Mouse (Mus musculus) ovary, postnatal 10 days (tissue): ENCODE data around the gene Cep95.
"Not testable (repeated sequence)": the region's sequence is repeated elsewhere in the genome, so short reads cannot be mapped to it uniquely, and the experiment has no call there.

Source experiments
- DNase-seq: peaks from one replicate; pipeline ENCODE4 v3.0.0; 2022; ENCODE audit warnings: low spot score

The Cep95 gene

DNA sequence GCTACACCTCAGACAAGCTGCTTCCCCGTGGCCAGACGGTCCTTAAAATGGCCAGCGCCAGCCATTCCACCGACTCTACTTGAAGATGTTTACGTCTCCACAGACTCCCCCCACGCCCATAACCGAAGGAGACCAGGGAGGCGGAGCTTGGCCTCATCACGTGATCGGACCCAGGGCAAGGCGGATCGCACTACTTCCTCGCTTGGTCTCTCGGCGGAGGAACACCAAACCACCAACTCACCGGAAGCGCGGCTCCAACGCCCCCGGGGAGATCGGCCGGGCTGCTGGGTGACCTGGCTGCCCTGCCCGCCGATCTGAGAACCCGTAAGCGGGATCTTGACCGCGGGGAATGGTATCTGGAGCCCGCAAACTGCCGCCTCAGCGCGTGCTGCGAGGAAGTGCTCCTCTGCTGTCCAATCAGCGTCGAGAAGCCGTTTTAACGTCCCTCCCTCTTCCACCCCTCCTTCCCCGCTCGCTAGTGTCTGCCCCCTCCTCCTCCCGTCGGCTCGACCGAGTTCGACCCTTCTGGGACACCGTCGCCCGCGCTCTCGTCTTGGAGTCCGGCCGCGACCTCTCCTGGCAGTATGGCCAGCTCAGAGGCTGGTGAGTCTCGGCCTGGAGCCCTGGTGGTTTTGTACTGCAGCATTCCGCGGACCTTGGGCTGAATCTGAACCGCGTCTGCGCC is at the start of gene Cep95, which contains the start of gene Ddx5:
TSS of gene Cep95 (plus strand) at position 478 of the 685 bp plus-strand sequence.
TSS of gene Ddx5 (minus strand) at position 411 of the 685 bp plus-strand sequence.
- DNase-seq, result peak; percentile 96

DNA sequence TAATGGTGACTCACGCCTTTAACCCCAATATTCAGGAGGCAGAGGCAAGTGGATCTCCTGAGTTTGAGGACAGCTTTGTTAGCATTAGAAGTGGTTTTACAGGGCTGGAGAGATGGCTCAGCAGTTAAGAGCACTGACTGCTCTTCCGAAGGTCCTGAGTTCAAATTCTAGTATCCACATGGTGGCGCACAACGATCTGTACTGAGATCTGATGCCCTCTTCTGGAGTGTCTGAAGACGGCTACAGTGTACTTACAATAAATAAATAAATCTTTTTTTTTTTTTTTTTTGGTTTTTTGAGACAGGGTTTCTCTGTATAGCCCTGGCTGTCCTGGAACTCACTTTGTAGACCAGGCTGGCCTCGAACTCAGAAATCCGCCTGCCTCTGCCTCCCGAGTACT is 48.3 kb upstream of the Cep95 start:
- DNase-seq, result not testable (repeated sequence)

DNA sequence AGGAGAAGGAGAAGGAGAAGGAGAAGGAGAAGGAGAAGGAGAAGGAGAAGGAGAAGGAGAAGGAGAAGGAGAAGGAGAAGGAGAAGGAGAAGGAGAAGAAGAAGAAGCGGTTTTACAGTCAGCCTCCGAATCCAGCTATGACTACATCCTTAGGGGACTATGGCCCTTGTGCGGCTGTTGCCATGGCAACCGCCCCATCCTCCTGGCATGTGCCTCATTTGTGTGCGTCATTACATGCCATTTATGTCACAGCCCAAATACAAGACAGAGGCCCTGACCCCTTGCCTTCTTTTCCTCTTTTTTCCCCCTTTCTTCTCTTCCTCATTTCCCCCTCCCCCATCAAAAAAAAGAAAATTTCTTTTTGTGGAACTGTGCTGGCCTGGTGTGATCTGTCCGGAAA is 47.8 kb upstream of the Cep95 start:
- DNase-seq, result no peak

DNA sequence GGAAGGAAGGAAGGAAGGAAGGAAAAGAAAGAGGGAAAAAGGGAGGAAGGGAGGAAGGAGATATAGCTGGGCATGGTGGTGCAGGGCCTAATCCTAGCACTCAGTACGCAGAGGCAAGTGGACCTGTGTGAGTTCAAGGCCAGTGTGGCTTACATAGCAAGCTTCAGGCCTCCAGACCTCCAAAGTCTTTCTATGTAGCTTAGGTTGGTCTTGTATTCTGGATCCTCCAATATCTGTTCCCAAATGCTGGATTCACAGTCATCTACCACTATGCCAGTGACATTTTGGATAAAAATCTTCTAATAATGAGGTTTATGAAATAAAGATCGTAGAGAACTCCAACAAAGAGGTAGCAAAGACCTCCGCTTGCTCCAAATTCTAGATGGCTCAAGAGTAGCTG is 47.2 kb upstream of the Cep95 start:
- DNase-seq, result no peak

DNA sequence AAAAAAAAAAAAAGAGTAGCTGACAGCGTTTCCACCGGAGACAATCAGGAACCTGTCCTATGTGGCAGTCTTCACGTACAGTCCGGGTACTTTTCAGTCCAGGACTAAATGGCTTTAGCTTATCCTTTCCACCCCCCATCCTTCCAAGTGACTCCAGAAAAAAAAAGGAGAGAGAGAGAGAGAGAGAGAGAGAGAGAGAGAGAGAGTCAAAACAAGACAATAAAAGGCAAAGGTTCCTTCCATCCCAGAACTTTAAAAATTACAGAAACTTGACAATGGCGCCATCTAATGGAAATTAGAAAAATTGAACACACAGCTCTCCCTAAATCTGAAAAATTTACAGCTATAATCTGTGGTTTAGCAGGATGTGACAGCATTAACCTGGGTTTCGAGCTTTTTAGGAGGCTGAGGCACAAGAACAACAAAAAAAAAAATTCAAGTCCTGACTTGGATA is 46.6 kb upstream of the Cep95 start:
- no peak for DNase-seq

DNA sequence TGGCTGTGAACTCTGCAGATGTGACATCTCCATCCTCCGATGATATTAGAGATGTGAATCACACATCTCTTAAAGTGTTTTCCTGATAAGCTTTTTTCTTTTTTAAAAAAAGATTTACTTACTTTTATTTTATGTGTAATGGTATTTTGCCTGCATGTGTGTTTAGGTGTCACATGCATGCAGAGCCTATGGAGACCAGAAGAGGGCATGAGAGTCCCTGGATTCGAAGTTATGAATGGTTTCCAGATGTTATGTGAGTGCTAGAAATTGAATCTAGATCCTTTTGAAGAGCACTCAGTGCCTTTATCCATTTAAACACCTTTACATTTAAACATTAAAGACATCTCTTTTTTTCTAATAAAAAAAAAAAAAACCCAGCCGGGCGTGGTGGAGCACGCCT is 44.1 kb upstream of the Cep95 start:
- no peak for DNase-seq

DNA sequence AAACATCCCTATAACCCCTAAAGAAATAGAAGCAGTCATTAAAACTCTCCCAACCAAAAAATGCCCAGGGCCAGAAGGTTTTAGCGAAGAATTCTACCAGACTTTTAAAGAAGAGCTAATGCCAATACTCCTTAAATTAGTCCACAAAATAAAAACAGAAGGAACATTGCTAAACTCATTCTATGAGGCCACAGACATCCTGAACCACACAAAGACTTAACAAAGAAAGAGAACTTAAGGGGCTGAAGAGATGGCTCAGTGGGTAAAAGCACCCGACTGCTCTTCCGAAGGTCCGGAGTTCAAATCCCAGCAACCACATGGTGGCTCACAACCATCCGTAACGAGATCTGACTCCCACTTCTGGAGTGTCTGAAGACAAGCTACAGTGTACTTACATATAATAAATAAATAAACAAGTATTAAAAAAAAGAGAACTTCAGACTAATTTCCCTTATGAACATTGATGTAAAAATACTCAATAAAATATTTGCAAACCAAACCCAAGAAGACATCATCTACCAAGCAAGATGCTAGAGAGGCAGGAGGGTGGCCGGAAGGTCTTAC is 39.4 kb upstream of the Cep95 start:
- DNase-seq, result not testable (repeated sequence)

DNA sequence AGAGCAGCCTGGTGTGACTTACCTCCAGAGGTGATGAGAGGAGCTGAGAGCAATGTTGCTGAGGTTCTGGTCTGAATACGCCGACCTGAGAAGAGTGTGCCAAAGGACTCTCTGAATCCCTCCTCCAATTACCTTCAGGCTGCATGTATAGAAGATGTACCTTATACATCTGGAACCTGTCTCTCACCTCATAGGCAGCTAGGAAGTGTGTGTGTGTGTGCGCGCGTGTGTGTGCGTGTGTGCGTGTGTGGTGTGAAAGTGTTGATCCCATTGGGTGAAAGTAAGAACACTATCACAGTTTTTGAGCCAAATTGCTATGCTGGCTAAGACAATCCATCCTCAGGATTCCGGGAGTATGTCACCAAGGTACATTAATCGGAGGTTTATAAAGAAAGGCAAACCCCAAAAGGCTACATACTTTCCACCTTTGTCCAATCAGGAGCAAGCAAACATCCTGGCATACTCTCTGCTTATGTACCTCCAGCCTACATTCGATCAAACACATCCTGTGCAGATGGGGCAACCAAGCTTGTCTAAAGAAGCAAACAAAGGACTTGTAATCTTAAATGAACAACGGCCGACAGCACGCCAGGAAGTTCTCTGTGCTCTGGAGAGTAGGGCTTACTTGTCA is 38.8 kb upstream of the Cep95 start, which contains the start of gene Pecam1:
TSS of gene Pecam1 (minus strand) at position 508 of the 631 bp plus-strand sequence.
- DNase-seq, result no peak

DNA sequence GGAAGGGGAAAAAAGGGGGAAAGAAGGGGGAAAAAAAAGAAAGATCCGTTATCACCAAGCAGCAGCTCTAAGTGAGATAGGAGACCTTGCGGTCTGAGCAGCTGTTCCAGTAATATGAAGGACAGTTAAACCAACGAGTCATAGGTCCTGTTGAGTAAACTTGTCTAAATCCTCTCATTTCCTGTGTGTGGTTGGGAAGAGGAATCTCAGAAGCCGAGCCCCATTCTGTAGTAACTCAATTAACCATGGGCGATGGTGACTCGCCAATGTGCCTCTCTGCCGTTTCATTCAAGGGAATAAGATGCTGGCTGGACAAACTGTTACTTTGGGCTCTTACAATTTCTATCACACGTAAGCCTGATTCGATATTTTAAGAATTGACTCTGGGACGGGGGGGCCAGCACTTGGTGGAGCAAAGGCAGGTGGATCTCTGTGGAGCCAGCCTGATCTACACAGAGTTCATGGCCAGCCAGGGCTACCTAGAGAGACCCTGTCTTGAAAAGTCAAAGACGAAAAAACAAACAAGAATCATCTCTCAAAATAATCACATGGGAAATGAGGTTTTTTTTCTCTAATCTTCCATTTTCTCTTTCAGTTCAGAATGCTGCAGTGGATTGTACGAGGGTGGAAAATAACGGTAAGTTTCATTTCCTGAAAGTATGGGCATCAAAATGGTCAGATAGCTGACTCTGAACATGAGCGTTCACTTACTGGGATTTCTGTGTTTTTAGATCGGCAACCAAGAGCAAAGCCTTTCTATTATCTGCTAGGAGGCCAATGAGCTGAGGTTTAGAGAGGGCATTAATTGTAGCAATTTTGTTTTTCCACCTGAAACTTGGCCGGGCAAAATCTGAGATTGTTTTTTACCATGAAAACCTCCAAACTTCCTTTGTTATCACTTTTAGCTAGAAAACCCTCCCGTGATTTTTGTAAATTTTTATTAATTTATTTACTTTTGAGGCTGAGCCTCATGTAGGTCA is 37.7 kb upstream of the Cep95 start, which contains the start of gene Milr1:
TSS of gene Milr1 (plus strand) at position 188 of the 980 bp plus-strand sequence.
- DNase-seq, result no peak

DNA sequence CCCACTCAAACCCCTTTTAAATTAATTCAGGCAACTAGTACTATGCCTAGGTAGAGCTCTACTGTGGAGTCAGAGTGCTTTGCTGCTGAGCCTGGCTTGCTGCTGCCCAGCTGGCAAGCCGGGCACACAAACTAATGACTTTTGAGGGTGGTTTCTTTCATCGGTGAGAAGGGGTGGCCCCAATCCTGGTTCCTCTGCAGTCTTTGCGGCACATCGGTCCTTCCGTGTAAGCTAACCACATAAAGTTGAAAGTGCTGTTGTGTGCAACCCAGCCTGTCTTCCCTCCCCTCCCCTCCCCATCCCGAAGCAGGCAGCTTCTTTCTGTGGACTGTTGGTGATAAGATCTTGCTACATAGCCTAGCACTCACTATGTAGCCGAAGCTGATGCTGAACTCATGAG is 36.9 kb upstream of the Cep95 start:
- no peak for DNase-seq

DNA sequence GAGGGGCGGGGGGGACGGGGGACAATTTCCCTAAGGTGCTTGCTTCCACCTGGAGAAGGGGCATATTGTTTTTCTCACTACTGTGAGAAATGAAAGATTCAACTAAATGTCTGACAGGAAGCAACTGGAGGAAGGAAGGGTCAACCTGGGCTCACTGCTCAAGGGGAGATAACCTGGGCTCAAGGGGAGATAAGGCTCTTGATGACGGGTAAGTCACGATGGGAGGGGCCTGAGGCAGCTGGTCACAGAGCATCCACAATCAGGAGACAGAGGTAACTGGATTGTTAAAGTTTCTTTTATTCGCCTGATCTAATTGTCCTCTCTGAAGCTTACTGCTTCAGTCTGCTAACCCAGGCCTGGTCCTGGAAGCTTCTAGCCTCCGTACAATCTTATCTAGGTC is 35.7 kb upstream of the Cep95 start:
- DNase-seq, result no peak

DNA sequence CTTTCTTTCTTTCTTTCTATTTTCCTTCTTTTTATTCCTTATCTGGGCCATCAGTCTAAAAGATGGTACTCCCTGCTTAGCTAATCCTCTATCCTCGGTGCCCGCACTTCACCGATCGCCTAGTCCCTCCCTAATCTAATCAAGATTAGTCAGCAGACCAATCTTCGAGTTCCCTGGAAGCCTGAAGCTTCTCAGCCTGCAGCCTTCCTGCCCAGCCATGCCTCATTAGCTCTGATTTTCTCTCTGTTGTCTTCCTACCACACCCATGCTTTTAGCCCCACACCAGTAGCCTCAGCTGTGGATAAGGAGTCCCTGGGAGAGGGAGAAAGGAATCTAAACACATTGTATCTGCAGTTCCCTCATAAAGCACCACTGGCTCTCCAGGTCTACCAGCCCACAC is 33.5 kb upstream of the Cep95 start:
- DNase-seq, result no peak

DNA sequence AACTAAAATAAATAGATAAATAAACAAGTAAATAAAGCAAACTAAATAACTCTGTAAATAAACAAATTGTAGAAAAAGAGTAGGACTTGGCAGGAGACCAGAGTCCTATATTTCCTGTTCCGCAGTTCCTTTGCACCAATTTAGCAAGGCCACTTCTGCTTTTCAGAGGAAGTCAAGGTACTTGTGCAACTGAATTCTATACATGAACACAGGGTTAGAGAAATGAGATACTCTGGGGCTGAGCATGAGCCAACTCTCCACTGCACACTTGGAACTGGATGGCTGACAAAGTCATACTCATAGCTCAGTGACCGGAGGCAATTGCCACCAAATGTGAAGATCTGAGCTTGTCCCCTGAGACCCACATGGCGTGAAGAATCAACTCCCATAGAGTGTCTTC is 30.0 kb upstream of the Cep95 start:
- DNase-seq, result no peak

DNA sequence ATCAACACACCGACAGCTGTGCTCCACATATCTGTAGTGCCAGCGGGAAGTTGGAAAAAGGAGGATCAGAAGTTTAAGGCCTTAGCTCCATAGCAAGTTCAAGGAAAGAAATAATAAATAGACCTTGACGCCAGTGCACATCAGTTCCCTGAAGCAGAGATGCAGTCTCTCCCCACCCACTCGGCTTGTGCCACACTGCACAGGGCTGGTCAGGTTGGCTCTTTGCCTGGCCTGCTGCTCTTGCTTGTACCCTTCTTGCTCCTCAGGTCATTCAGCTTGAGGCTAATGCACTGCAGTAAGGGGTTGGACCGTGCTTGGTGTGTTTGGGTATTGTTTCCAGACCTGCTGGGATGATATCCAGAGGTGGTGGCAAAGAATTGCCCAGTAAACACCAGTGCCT is 28.5 kb upstream of the Cep95 start:
- DNase-seq, result no peak

DNA sequence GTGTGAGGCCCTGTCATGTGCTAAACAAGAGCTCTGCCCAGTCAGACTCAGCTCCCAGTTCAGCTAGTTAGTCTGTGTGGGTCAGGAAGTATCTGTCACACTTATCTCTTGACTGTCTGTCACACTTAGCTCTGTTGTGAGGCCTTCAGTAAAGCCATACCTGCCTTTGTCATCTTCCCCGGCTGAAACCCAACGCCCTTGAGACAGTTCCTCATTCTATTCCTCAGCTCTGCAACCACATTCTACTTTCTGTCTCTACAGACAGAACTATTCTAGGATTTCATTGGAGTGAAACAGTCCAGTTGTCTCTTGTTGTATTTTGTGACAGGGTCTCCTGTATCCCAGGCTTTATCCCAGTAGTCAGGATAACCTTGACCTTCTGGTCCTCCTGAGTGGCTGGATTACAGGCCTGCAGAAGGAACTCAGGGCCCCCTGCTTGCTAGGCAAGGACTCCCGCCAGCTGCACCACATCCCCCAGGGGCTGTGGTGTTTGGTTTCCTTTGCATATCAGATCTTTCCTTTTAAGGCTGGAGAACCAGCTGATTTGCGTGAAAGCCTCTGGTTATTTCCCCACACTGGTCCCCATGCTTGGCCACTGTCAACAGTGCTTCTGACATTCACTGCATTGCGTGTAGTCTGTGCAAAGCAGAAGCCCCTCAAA is 26.8 kb upstream of the Cep95 start:
- no peak for DNase-seq

DNA sequence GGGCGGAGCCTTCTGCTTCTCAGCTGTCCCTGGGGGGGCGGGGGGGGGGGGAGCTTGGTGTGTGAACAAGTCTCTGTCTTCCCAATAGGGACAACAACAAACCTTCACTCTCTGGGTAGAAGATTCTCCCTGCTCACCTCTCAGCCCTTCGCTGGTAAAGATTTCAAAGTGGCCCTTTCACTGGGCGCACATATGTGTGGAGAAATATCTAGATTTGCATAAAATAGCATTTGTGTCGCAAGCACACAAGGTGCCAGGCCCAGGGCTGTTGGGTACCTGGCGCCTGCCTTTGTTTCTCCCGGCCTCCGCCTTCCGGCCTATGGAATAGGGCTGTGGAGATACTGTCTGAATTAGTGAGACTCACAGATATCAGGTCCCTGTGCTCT is 26.3 kb upstream of the Cep95 start:
- DNase-seq, result no peak

DNA sequence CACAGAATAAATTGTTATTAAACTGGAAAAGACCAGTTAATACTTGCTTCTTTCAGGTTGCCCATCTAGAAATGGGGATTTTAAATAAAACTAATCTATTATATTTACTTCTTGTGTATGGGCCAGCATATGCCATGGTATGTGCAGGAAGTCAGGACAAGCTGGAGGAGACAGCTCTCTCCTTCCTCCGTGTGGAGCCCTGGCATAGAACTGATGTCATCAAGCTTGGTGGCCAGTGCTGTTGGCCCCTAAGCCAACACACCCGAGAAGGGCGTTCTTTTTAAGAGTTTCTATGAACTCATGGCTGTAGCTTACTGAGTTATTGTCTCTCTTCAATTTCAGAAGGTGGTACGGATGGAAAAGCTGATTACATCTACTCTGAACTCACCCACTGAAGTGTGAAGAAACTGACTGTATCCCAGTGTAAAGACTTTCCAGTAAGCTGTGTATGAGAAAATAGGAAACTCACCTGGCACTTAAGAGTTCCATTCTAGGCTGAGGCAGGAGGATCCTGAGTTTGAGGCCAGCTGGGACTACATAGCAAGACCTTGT is 22.4 kb upstream of the Cep95 start:
- no peak for DNase-seq

DNA sequence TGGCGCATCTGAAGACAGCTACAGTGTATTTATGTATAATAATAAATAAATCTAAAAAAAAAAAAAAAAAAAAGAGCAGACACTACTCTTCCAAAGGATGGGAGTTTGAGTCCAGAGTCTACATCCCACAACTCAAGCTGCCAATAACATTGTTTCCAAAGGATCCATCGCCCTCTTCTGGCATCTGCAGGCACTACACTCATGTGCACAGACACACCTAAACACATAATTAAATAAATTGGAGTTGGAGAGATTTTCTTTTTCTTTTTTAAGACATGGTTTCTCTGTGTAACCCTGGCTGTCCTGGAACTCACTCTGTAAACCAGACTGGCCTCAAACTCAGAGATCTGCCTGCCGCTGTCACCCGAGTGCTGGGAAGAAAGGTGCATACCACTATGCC is 21.5 kb upstream of the Cep95 start:
- no peak for DNase-seq

DNA sequence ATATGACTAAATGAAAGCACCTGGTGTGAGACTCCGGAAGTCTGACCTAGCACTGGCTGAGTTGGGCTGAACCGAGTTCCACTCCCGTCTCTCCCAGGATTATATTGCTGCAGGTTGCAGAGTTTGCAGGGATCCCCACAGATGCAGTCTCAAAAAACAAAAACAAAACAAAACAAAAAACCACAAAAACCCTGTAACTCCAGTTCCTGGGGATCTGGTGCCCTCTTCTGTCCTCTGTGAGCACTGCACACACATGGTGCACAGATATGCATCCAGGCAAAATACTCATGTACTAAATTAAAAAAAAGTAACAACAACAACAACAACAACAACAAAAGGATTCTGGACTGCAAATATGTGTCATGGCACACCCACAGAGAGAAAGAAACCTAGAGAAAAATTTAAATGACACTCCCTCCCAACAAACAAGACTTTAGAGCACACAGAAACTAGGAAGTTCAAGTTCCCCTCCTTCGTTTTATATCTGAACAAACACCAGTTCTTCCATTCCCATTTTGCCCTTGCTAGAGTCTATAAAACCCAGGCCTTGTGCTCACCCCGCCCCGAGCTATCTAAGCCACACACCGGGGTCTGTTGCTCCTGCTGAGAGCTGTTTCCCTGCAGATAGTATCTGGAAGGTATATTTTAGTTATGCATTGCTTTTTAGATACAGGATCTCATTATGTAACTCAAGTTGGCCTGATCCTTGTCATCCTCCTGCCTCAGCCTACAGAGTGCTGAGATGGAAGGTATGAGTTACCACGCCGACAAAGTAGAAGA is 18.7 kb upstream of the Cep95 start:
- DNase-seq, result no peak

DNA sequence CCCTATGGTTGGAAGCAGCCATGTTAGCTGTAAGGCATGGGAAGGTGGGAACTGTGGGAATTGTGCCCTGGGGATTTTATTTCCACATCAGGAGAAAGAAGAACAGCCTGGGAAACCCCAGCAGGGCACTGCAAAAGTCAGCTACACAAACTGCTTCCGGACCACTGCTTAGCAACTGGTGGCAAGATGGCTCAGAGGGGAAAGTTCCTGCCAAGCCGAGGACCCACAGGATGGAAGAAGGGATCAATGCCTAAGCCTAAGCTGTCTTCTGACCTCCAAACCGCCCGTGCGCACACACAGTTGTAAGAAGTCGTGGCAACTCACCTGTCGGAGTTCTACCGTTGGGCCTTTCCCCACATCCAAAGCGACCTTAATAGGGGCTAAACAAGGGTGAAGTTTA is 16.0 kb upstream of the Cep95 start:
- DNase-seq, result no peak

DNA sequence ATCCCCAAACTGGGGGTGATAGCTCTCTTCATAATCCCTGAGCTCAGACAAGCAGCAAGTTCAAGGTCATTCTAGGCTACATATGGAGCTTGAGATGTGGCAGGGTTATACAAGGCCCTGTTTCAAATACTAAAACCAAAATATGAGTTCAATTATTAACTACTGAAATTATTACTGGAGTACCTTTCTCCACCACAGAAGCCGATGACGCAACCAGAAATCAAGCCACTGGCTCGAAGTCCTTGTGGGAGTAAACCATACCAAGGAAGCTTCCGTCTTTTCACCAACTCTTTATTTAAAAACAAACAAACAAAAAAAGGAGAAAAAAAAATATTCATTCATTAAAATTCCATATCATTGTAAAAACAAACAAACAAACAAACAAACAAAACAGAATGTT is 12.1 kb upstream of the Cep95 start:
- DNase-seq, result no peak
